Mouse (Mus musculus): ENCODE measurements around the gene Olfr1341.

The Olfr1341 gene

GRCm38 (mm10) chr4:118703223-118703622, at the start of gene Olfr1341:
Gene Olfr1341, plus strand, starts transcription at chr4:118703523.
- DNase-seq (ENCODE audit: low spot score in 2 of 2): no peak

DNA sequence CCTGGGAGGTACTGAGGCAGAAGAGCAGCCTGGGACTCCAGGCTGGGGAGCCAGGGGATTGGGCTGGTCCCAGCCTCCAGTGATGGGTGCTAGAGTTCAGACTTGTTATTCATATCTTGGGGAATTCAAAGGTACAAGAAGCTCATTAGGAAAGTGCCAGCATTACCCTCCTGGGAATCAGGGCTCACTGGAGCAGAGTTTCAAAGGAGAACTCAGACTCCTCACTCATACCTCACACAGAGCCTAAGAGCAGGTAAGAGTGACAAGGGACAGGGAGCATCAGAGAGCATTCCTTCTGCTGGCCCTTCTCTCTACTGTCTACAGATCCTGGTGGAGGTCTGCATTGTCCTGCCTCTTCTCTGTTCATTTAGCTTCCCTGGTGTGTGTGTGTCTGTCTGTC, 44.7 kb upstream of the Olfr1341 start, which contains the start of gene Olfr62:
Gene Olfr62 (plus strand): TSS at position 301 of the 400 bp plus-strand sequence.
- DNase-seq (ENCODE audit: low spot score in 2 of 2): no peak

DNA sequence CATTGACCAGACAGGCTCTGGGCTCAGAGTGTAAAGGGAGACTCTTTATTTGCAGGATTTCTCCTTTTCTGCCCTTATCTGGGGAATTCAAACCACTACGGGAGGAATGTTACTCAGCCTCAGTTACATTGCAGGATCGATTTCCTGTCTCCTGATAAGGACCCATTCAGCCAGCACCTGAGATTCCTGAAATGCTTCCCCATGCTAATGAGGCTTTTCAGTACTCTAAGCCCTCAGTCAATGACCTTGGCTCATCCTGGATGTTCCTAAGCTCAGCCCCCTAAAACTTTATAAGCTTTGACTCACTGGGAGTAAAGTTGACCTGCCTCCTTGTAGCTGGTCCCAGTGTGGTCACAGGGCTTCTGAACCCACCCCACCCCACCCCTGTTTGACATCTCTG, 16.2 kb upstream of the Olfr1341 start:
- DNase-seq (ENCODE audit: low spot score in 2 of 2): no peak

- no peak for DNase-seq (ENCODE audit: low spot score in 2 of 2)
Observed at GRCm38 (mm10) chr4:118692412-118692973, 10.8 kb upstream of the Olfr1341 start, which contains the start of gene Olfr1342. Gene Olfr1342, minus strand, starts transcription at chr4:118692756.

DNA sequence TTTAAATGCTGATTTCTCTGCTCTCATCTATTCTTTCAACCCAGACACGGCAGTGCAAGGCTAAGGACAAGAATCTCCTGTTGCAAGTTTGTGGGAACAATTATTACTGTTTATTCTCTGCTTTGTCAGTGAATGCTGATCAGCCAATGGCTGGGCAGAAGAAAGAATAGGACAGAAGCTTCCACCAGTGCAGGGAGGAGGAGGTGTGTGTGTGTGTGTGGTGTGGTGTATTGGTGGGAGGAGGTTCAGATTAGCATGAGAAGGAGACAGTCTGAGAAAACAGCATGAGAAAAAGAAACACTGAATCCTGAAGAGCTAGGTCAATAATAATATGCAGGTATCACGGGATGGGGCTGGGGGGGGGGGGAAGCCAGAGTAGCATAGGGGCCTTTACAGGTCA, 9.5 kb upstream of the Olfr1341 start:
- DNase-seq (ENCODE audit: low spot score in 2 of 2): no peak

- DNase-seq (ENCODE audit: low spot score in 2 of 2): no peak
Observed at GRCm38 (mm10) chr4:118708086-118708485, 4.8 kb downstream of the Olfr1341 start.

- no peak for DNase-seq (ENCODE audit: low spot score in 2 of 2)
Observed at GRCm38 (mm10) chr4:118711656-118712055, 8.3 kb downstream of the Olfr1341 start.

DNA sequence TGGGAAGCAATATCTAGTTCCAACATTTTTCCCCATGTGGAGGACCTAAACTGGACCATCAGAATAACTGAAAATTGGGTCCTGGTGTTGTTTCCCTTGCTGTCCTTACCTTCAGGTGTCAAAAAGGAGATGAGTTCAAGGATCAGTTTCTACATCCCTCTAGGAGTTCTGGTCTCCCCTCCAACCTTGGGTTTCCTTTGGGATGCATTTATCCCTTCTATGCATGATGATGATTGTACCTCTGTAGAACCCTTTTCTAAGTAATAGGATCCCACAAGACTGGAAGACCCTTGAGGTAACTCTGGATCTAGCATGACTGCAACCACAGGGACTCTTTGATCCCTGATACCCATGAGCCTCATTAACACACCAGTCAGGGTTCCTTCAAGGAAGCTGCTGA, 16.5 kb downstream of the Olfr1341 start, which contains the start of gene Olfr1340:
Gene Olfr1340 (plus strand): TSS at position 301 of the 400 bp plus-strand sequence.
- no peak for DNase-seq (ENCODE audit: low spot score in 2 of 2)

GRCm38 (mm10) chr4:118721742-118722483, 18.6 kb downstream of the Olfr1341 start:
- DNase-seq (ENCODE audit: low spot score in 2 of 2): no peak

DNA sequence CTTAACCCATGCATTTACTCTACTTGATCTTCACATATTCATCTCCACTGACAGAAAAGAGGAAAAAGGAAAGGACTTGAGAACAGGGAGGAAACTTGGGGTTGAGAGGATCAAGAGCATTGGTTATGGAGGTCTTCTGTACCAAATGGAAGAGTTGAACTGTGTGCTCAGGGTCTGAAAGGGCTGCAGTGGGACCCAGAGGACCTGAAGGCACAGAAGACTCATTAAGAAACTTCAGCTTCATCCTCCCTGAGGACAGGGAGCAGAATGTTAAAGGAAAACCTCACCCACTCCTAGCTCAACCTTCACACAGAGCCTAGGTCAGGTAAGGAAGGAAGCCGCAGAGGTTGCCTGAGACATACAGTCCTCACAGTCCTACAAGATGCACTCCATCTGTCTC, 28.6 kb downstream of the Olfr1341 start, which contains the start of gene Olfr1339:
Gene Olfr1339 (plus strand): TSS at position 301 of the 400 bp plus-strand sequence.
- no peak for DNase-seq (ENCODE audit: low spot score in 2 of 2)

DNA sequence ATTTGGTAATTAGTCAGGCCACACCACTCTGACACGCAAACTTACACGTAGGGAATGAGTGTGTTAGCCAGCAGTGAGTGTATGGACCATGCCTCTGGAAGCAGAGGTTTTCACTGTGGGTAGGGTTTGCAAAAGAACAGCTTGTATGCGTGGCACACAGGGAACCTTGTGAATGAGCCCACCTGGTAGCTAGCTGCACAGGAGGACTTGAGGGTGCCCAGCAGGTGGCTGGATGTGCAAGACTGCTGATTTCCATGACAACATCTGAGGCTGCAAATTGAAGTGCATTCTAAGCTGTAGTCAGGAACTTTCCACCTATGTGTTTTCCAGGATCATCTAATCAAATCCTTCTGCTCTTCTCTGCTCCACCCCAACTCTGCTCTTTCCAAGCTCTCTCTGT, 36.3 kb downstream of the Olfr1341 start:
- no peak for DNase-seq (ENCODE audit: low spot score in 2 of 2)

- DNase-seq (ENCODE audit: low spot score in 2 of 2): no peak
Observed at GRCm38 (mm10) chr4:118740988-118741698, 37.8 kb downstream of the Olfr1341 start.

DNA sequence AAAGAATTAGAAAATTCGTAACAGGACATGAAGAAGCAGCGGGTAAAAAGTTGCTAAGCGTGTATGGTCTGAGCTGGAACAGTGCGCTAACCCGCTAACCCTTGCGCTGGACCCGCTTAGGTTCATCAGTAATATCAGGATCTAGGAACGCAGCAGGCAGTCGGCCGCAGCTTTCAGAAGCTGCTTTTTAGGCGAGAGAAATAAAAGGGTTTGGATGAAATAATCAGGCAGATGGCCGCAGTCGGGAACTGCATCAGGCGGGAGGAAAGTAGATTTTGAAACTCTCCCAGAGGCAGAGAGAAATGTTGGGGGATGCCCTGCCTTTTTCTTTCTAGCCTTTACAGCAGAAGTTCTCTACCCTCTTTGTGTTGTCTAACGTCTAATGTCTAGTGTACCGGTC, 38.6 kb downstream of the Olfr1341 start:
- DNase-seq (ENCODE audit: low spot score in 2 of 2): no peak

- no peak for DNase-seq (ENCODE audit: low spot score in 2 of 2)
Observed at GRCm38 (mm10) chr4:118758637-118759036, 55.3 kb downstream of the Olfr1341 start, which contains the start of gene Olfr1338. Gene Olfr1338, minus strand, starts transcription at chr4:118758737.
